Mouse (Mus musculus): ENCODE data around the gene Stag2. TPM values are rescaled to one million over a fixed set of nuclear protein-coding genes. Genes with fewer than 3 reads are reported as not detected.

Stag2 gene
- polyA plus RNA-seq, 1 experiment from 2014 or later, result 17.0 TPM

- Histone ChIP-seq H3K9me3 (replicated peaks) (no peaks in the 10 kb centered on the region), H3K4me1 (0 out of 2 replicates have a peak, but pooled peaks cover 5% of the 10 kb centered on the region), H3K9ac (replicated peaks) (peak overlapping the region; percentile 76), H3K4me2 (peak overlapping the region; percentile 53), H3K27ac (replicated peaks) (peak overlapping the region; percentile 98), H3K27me3 (replicated peaks) (no peaks in the 10 kb centered on the region), H3K36me3 (no peaks in the 10 kb centered on the region), H3K4me3 (replicated peaks) (peak overlapping the region; percentile 55)
- WGBS, result 19% methylated on average over 23 of the region's 40 CpGs
- ATAC-seq (ENCODE audit: low FRiP score), result peak; percentile 89
Measured at GRCm38 (mm10) chrX:42150346-42151023, 1.4 kb downstream of the Stag2 start.

DNA sequence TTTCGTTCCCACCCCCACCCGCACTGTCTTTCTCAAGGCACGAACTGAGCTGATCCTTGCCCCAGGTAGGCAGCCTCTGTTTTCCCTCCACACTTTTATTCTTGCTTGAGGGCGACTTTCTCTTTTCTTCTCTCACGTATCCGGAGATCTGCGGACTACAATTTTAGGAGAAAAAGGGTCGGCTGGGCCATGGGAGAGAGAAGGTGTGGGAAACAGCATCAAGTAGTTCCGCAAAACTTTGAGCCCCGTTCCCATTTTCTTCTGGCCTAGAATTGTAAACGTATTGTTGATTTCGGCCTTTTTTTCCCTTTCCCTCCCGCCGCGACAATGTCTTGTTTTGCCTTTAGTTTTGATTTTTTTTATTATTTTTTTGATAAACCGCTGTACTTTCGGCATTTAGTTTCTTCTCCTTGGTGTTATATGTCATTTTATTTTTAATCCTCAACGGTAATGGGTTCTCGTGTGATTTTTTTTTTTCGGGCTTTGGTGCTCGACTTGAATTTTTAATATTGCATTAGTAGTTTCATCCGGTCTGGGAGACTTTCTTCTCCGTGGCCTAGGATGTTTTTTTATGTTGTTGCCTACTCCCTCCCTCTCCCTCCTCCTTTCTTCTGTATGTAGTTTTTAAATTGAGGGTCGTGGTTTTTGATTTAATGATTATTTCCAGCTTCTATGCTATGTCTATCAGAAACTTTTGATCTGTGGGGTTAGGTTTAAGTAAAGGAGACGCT is 2.1 kb downstream of the Stag2 start:
- no peaks in the 10 kb centered on the region for H3K36me3 ChIP-seq
- no peak for ATAC-seq (ENCODE audit: low FRiP score)
- H3K4me3 ChIP-seq (replicated peaks), result peak overlapping the region; percentile 55
- peak overlapping the region; percentile 98 for H3K27ac ChIP-seq (replicated peaks)
- no peaks in the 10 kb centered on the region for H3K27me3 ChIP-seq (replicated peaks)
- 18% methylated on average over 25 of the region's 25 CpGs for WGBS
- peak overlapping the region; percentile 53 for H3K4me2 ChIP-seq
- H3K9ac ChIP-seq (replicated peaks), result peak overlapping the region; percentile 43
- H3K4me1 ChIP-seq, result 0 out of 2 replicates have a peak, but pooled peaks cover 5% of the 10 kb centered on the region
- no peaks in the 10 kb centered on the region for H3K9me3 ChIP-seq (replicated peaks)

DNA sequence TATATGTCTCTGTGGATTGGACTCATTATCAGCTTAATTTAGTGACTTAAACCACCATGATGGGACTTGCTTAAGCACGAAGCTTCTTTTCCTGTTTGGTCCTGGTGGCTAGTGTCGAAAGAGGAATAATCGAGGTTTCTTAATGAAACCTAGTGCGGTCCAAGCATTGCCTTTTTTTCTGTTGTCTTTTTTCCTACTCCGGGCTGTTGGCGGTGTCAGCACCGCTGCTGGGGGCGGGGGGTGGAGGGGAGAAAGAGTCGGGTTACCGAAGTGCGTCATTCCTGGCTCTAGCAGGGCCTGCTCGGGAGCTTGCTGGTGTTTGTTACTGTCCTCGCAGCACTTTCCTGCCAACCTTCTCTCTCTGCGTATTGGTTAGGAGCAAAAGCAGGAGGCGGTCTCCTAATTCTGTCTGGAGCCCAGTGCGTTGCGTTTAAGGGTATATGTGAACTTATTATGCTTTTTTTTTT is 2.8 kb downstream of the Stag2 start:
- ATAC-seq (ENCODE audit: low FRiP score), result peak; percentile 16; the same call in 1 of the 2 replicates
- WGBS, result 8% methylated on average over 17 of the region's 17 CpGs

DNA sequence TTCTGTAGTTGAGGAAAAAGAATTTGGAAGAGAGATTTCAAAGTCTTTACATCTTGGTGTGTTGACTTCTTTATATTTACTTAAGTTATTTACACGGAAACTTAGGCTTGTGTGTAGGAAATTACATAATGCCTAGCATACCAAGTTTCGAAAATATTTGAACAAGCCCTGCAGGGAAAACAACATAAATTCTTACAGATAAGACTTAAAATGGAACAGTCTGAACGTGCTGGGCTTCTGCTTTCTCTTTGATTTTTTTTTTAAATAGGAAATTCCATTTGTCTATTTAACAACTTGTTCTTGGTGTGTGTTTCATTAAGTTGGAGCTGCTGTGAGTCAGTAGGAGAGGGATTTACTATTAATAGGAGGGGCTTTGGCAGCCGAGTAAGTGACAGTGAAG is 3.9 kb downstream of the Stag2 start:
- no peaks in the 10 kb centered on the region for H3K9me3 ChIP-seq (replicated peaks)
- no peaks in the 10 kb centered on the region for H3K36me3 ChIP-seq
- 36% methylated on average over 4 of the region's 4 CpGs for WGBS
- H3K4me3 ChIP-seq (replicated peaks), result peak overlapping the region; percentile 55; the same call in 1 of the 2 replicates
- peak overlapping the region; percentile 53 for H3K4me2 ChIP-seq
- H3K9ac ChIP-seq (replicated peaks), result no peak overlapping the region
- 0 out of 2 replicates have a peak, but pooled peaks cover 5% of the 10 kb centered on the region for H3K4me1 ChIP-seq
- H3K27me3 ChIP-seq (replicated peaks), result no peaks in the 10 kb centered on the region
- H3K27ac ChIP-seq (replicated peaks), result no peak overlapping the region
- no peak for ATAC-seq (ENCODE audit: low FRiP score)

More for the DNA sequence above, 2.8 kb downstream of the Stag2 start:
- Histone ChIP-seq H3K4me1 (0 out of 2 replicates have a peak, but pooled peaks cover 5% of the 10 kb centered on the region), H3K36me3 (no peaks in the 10 kb centered on the region), H3K9me3 (replicated peaks) (no peaks in the 10 kb centered on the region), H3K4me3 (replicated peaks) (peak overlapping the region; percentile 55), H3K9ac (replicated peaks) (peak overlapping the region; percentile 43), H3K4me2 (peak overlapping the region; percentile 53), H3K27me3 (replicated peaks) (no peaks in the 10 kb centered on the region), H3K27ac (replicated peaks) (peak overlapping the region; percentile 98)

DNA sequence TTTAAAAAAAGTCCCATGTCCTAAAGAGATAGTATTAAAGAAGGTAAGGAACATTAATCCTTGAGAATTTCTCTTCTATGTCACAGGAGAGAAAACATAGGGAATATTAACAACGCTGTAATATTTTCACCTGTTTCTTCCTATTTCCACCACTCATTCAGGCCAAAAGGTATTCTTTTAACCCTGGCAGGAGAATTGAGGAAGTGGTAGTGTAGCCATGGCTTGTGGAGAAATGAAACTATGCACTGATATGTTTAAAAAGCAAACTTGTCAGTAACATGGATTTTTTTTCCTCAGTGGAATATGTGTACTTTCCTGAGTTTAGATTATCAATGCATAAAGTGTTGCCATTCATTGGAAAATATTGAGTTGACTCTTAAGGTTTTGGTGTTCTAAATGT is 16.3 kb downstream of the Stag2 start:
- H3K9ac ChIP-seq (replicated peaks), result no peak overlapping the region
- H3K4me1 ChIP-seq, result no peaks in the 10 kb centered on the region
- 95% methylated on average over 1 of the region's 1 CpGs for WGBS

DNA sequence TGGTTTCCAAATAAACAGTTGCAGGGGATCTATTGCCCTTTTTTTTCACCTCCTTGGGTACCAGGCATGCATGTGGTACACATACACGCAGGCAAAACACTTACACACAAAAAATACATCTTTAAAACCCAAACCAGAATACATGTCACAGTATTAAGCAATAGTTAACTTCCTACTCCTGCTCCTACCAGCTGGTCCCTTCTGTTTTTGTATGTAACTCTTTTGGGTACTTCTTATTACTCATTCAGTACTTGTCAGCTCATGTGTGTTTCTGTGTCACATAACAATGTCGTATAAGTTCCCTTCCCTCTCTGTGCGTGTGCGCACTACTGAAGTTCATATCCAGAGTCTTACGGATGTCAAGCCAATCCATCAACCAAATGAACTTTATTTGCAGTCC is 21.7 kb downstream of the Stag2 start:
- Histone ChIP-seq H3K27me3 (replicated peaks) (no peaks in the 10 kb centered on the region), H3K36me3 (no peaks in the 10 kb centered on the region), H3K9me3 (replicated peaks) (no peaks in the 10 kb centered on the region), H3K4me3 (replicated peaks) (no peak overlapping the region), H3K4me2 (no peak overlapping the region), H3K4me1 (no peaks in the 10 kb centered on the region), H3K27ac (replicated peaks) (no peak overlapping the region), H3K9ac (replicated peaks) (no peak overlapping the region)
- 91% methylated on average over 5 of the region's 5 CpGs for WGBS
- no peak for ATAC-seq (ENCODE audit: low FRiP score)

More for the DNA sequence above, 16.3 kb downstream of the Stag2 start:
- Histone ChIP-seq H3K4me2 (no peak overlapping the region), H3K36me3 (no peaks in the 10 kb centered on the region), H3K27ac (replicated peaks) (no peak overlapping the region), H3K9me3 (replicated peaks) (no peaks in the 10 kb centered on the region), H3K4me3 (replicated peaks) (no peak overlapping the region), H3K27me3 (replicated peaks) (no peaks in the 10 kb centered on the region)
- no peak for ATAC-seq (ENCODE audit: low FRiP score)

- Histone ChIP-seq H3K27ac (replicated peaks) (no peak overlapping the region), H3K4me2 (no peak overlapping the region), H3K36me3 (no peaks in the 10 kb centered on the region), H3K9ac (replicated peaks) (no peak overlapping the region), H3K4me1 (no peaks in the 10 kb centered on the region), H3K9me3 (replicated peaks) (no peaks in the 10 kb centered on the region), H3K27me3 (replicated peaks) (no peaks in the 10 kb centered on the region), H3K4me3 (replicated peaks) (no peak overlapping the region)
- 80% methylated on average over 3 of the region's 3 CpGs for WGBS
- ATAC-seq (ENCODE audit: low FRiP score), result no peak
Measured at GRCm38 (mm10) chrX:42187590-42187989, 38.5 kb downstream of the Stag2 start.

DNA sequence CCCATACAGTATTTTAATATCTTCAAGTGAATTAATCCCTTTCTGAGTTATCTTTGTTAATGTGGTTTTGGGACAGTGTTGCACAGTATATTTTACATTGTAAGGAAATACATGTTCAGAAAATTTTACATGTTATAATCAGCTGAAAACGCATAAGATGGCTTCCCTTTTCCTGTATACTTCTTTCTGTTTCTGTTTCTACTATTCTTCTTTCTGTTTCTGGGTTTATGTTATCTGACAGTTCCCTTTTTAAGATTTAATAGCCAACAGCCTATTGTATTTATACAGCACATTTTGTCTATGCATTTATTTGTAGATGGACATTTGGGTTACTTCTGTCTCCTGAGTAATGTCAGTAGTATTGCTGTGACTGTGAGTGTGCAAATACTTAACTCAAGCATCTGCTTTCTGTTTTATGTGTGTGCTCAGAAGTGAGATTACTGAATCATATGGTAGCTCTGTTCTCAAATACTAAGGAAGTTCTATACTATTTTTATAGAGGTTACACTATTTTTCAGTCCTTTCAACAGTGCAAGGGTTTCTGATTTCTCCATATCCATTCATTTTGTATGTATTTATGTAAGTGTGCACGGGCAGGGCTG is 39.8 kb downstream of the Stag2 start:
- no peak overlapping the region for H3K9ac ChIP-seq (replicated peaks)
- WGBS, result 86% methylated on average over 2 of the region's 2 CpGs
- H3K9me3 ChIP-seq (replicated peaks), result no peaks in the 10 kb centered on the region
- ATAC-seq (ENCODE audit: low FRiP score), result no peak
- no peaks in the 10 kb centered on the region for H3K4me1 ChIP-seq
- no peaks in the 10 kb centered on the region for H3K36me3 ChIP-seq
- H3K4me3 ChIP-seq (replicated peaks), result no peak overlapping the region
- no peaks in the 10 kb centered on the region for H3K27me3 ChIP-seq (replicated peaks)
- H3K27ac ChIP-seq (replicated peaks), result no peak overlapping the region
- H3K4me2 ChIP-seq, result no peak overlapping the region

- no peak overlapping the region for H3K4me2 ChIP-seq
- H3K4me3 ChIP-seq (replicated peaks), result no peak overlapping the region
- no peaks in the 10 kb centered on the region for H3K36me3 ChIP-seq
- H3K9ac ChIP-seq (replicated peaks), result no peak overlapping the region
- ATAC-seq (ENCODE audit: low FRiP score), result no peak
- H3K27me3 ChIP-seq (replicated peaks), result no peaks in the 10 kb centered on the region
- H3K9me3 ChIP-seq (replicated peaks), result no peaks in the 10 kb centered on the region
- no peaks in the 10 kb centered on the region for H3K4me1 ChIP-seq
- H3K27ac ChIP-seq (replicated peaks), result no peak overlapping the region
- WGBS, result 90% methylated on average over 3 of the region's 3 CpGs
Measured at GRCm38 (mm10) chrX:42194608-42195007, 45.5 kb downstream of the Stag2 start.

DNA sequence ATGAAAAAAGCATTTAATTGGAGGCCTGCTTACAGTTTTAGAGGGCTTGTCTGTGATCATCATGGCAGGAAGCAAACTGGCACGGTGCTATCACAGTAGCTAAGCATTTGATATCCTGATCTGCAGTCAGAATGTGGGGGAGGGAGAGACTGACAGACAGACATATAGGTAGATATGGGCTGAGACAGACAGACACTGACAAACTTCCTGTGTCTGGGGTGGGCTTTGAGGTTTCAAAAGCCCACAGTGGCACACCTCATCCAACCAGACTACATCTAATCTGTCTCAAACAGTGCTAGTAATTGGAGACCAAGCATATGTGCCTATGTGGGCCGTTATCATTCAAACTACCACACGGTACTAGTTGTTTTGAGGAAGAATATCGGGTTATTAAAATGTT is 53.4 kb downstream of the Stag2 start:
- H3K4me3 ChIP-seq (replicated peaks), result no peak overlapping the region
- H3K9ac ChIP-seq (replicated peaks), result no peak overlapping the region
- H3K27ac ChIP-seq (replicated peaks), result no peak overlapping the region
- no peak for ATAC-seq (ENCODE audit: low FRiP score)
- H3K9me3 ChIP-seq (replicated peaks), result no peaks in the 10 kb centered on the region
- H3K36me3 ChIP-seq, result no peaks in the 10 kb centered on the region
- no peaks in the 10 kb centered on the region for H3K27me3 ChIP-seq (replicated peaks)
- 87% methylated on average over 4 of the region's 4 CpGs for WGBS
- H3K4me2 ChIP-seq, result no peak overlapping the region
- H3K4me1 ChIP-seq, result no peaks in the 10 kb centered on the region

GRCm38 (mm10) chrX:42215742-42216141 is 66.6 kb downstream of the Stag2 start:
- H3K27ac ChIP-seq (replicated peaks), result no peak overlapping the region
- WGBS, result 86% methylated on average over 1 of the region's 1 CpGs
- ATAC-seq (ENCODE audit: low FRiP score), result no peak
- H3K4me2 ChIP-seq, result no peak overlapping the region
- no peak overlapping the region for H3K9ac ChIP-seq (replicated peaks)
- H3K9me3 ChIP-seq (replicated peaks), result no peaks in the 10 kb centered on the region
- H3K27me3 ChIP-seq (replicated peaks), result no peaks in the 10 kb centered on the region
- no peak overlapping the region for H3K4me3 ChIP-seq (replicated peaks)
- H3K36me3 ChIP-seq, result no peaks in the 10 kb centered on the region
- H3K4me1 ChIP-seq, result no peaks in the 10 kb centered on the region

All from neural tube, embryonic 15.5 days (tissue).